Mouse (Mus musculus): Measurements from ENCODE around the gene Map4k4. TPM values are rescaled to one million over a fixed set of nuclear protein-coding genes. Genes with fewer than 3 reads are reported as not detected.

The Map4k4 gene
- polyA plus RNA-seq, 1 experiment from 2014 or later, result 32.7 TPM

GRCm38 (mm10) chr1:39954652-39955051, 53.9 kb downstream of the Map4k4 start:
- H3K4me1 ChIP-seq, result peaks cover 66% of the 10 kb centered on the region
- no peak overlapping the region for H3K4me3 ChIP-seq
- ATAC-seq (ENCODE audit: insufficient number of reproducible peaks, low FRiP score, low TSS enrichment, low read depth), result no peak
- no peaks in the 10 kb centered on the region for H3K9me3 ChIP-seq
- 79% methylated on average over 3 of the region's 3 CpGs for WGBS
- H3K27me3 ChIP-seq, result no peaks in the 10 kb centered on the region
- no peak overlapping the region for H3K4me2 ChIP-seq
- H3K27ac ChIP-seq, result no peak overlapping the region
- H3K36me3 ChIP-seq, result no peaks in the 10 kb centered on the region
- no peak overlapping the region for H3K9ac ChIP-seq

GRCm38 (mm10) chr1:39956712-39957111, 56.0 kb downstream of the Map4k4 start:
- no peak overlapping the region for H3K9ac ChIP-seq
- no peak overlapping the region for H3K4me3 ChIP-seq
- ATAC-seq (ENCODE audit: insufficient number of reproducible peaks, low FRiP score, low TSS enrichment, low read depth), result no peak
- H3K4me2 ChIP-seq, result no peak overlapping the region
- no peaks in the 10 kb centered on the region for H3K27me3 ChIP-seq
- H3K9me3 ChIP-seq, result no peaks in the 10 kb centered on the region
- WGBS, result 70% methylated on average over 5 of the region's 5 CpGs
- H3K36me3 ChIP-seq, result no peaks in the 10 kb centered on the region
- 0 out of 2 replicates have a peak overlapping the region, but pooled peaks have one; percentile 33 for H3K27ac ChIP-seq
- peaks cover 63% of the 10 kb centered on the region for H3K4me1 ChIP-seq

- Histone ChIP-seq H3K36me3 (no peaks in the 10 kb centered on the region; the same call in 1 of the 2 replicates), H3K9ac (no peak overlapping the region), H3K4me1 (peaks cover 63% of the 10 kb centered on the region), H3K27ac (peak overlapping the region; percentile 43), H3K4me3 (no peak overlapping the region), H3K4me2 (no peak overlapping the region), H3K9me3 (no peaks in the 10 kb centered on the region), H3K27me3 (no peaks in the 10 kb centered on the region)
- WGBS, result 63% methylated on average over 7 of the region's 7 CpGs
- ATAC-seq (ENCODE audit: insufficient number of reproducible peaks, low FRiP score, low TSS enrichment, low read depth), result no peak
These were observed 57.3 kb downstream of the Map4k4 start for GRCm38 (mm10) chr1:39957981-39958380.

GRCm38 (mm10) chr1:39960623-39961022, 59.9 kb downstream of the Map4k4 start:
- Histone ChIP-seq H3K9ac (no peak overlapping the region), H3K27ac (no peak overlapping the region), H3K36me3 (peaks cover 9% of the 10 kb centered on the region), H3K4me3 (no peak overlapping the region), H3K4me1 (peaks cover 74% of the 10 kb centered on the region), H3K27me3 (no peaks in the 10 kb centered on the region), H3K4me2 (no peak overlapping the region), H3K9me3 (no peaks in the 10 kb centered on the region)
- no peak for ATAC-seq (ENCODE audit: insufficient number of reproducible peaks, low FRiP score, low TSS enrichment, low read depth)
- 90% methylated on average over 1 of the region's 1 CpGs for WGBS

- Histone ChIP-seq H3K36me3 (peaks cover 9% of the 10 kb centered on the region), H3K4me2 (no peak overlapping the region), H3K27ac (no peak overlapping the region), H3K4me1 (peaks cover 74% of the 10 kb centered on the region), H3K4me3 (no peak overlapping the region), H3K9ac (no peak overlapping the region), H3K27me3 (no peaks in the 10 kb centered on the region), H3K9me3 (no peaks in the 10 kb centered on the region)
- 88% methylated on average over 6 of the region's 6 CpGs for WGBS
- no peak for ATAC-seq (ENCODE audit: insufficient number of reproducible peaks, low FRiP score, low TSS enrichment, low read depth)
These were observed 60.4 kb downstream of the Map4k4 start for GRCm38 (mm10) chr1:39961113-39961512.

- no peak overlapping the region for H3K9ac ChIP-seq
- 45% methylated on average over 4 of the region's 4 CpGs for WGBS
- no peaks in the 10 kb centered on the region for H3K27me3 ChIP-seq
- H3K9me3 ChIP-seq, result no peaks in the 10 kb centered on the region
- no peak overlapping the region for H3K4me2 ChIP-seq
- peaks cover 11% of the 10 kb centered on the region for H3K36me3 ChIP-seq
- peak overlapping the region; percentile 75 for H3K27ac ChIP-seq
- H3K4me3 ChIP-seq, result no peak overlapping the region
- ATAC-seq (ENCODE audit: insufficient number of reproducible peaks, low FRiP score, low TSS enrichment, low read depth), result peak; percentile 35; the same call in 1 of the 2 replicates
- peaks cover 65% of the 10 kb centered on the region for H3K4me1 ChIP-seq
These were observed 61.6 kb downstream of the Map4k4 start for GRCm38 (mm10) chr1:39962321-39962720.

GRCm38 (mm10) chr1:39962840-39963239, 62.1 kb downstream of the Map4k4 start:
- Histone ChIP-seq H3K9ac (no peak overlapping the region), H3K27ac (peak overlapping the region; percentile 75), H3K36me3 (peaks cover 11% of the 10 kb centered on the region), H3K9me3 (no peaks in the 10 kb centered on the region), H3K4me1 (peaks cover 60% of the 10 kb centered on the region), H3K4me2 (no peak overlapping the region), H3K27me3 (no peaks in the 10 kb centered on the region), H3K4me3 (no peak overlapping the region)
- ATAC-seq (ENCODE audit: insufficient number of reproducible peaks, low FRiP score, low TSS enrichment, low read depth), result peak; percentile 64; the same call in 1 of the 2 replicates
- WGBS, result 57% methylated on average over 8 of the region's 8 CpGs

- no peaks in the 10 kb centered on the region for H3K27me3 ChIP-seq
- H3K27ac ChIP-seq, result peak overlapping the region; percentile 75
- peaks cover 14% of the 10 kb centered on the region for H3K36me3 ChIP-seq
- H3K4me2 ChIP-seq, result no peak overlapping the region
- 57% methylated on average over 3 of the region's 3 CpGs for WGBS
- no peaks in the 10 kb centered on the region for H3K9me3 ChIP-seq
- ATAC-seq (ENCODE audit: insufficient number of reproducible peaks, low FRiP score, low TSS enrichment, low read depth), result no peak
- H3K4me3 ChIP-seq, result no peak overlapping the region
- H3K9ac ChIP-seq, result no peak overlapping the region
- peaks cover 52% of the 10 kb centered on the region for H3K4me1 ChIP-seq
These were observed 63.1 kb downstream of the Map4k4 start for GRCm38 (mm10) chr1:39963821-39964220.

- H3K36me3 ChIP-seq, result peaks cover 14% of the 10 kb centered on the region
- H3K9me3 ChIP-seq, result no peaks in the 10 kb centered on the region
- H3K9ac ChIP-seq, result no peak overlapping the region
- no peaks in the 10 kb centered on the region for H3K27me3 ChIP-seq
- no peak overlapping the region for H3K4me2 ChIP-seq
- ATAC-seq (ENCODE audit: insufficient number of reproducible peaks, low FRiP score, low TSS enrichment, low read depth), result no peak
- H3K4me3 ChIP-seq, result no peak overlapping the region
- H3K27ac ChIP-seq, result 0 out of 2 replicates have a peak overlapping the region, but pooled peaks have one; percentile 75
- H3K4me1 ChIP-seq, result peaks cover 50% of the 10 kb centered on the region
- 83% methylated on average over 2 of the region's 2 CpGs for WGBS
These were observed 63.7 kb downstream of the Map4k4 start for GRCm38 (mm10) chr1:39964427-39964826.

- no peak overlapping the region for H3K9ac ChIP-seq
- WGBS, result 63% methylated on average over 3 of the region's 3 CpGs
- no peaks in the 10 kb centered on the region for H3K27me3 ChIP-seq
- H3K27ac ChIP-seq, result no peak overlapping the region; the same call in 1 of the 2 replicates
- H3K4me1 ChIP-seq, result peaks cover 47% of the 10 kb centered on the region
- no peaks in the 10 kb centered on the region for H3K9me3 ChIP-seq
- ATAC-seq (ENCODE audit: insufficient number of reproducible peaks, low FRiP score, low TSS enrichment, low read depth), result no peak
- no peak overlapping the region for H3K4me2 ChIP-seq
- no peak overlapping the region for H3K4me3 ChIP-seq
- peaks cover 14% of the 10 kb centered on the region for H3K36me3 ChIP-seq
These were observed 64.7 kb downstream of the Map4k4 start for GRCm38 (mm10) chr1:39965461-39965860.

- Histone ChIP-seq H3K9ac (no peak overlapping the region), H3K4me3 (no peak overlapping the region), H3K27me3 (no peaks in the 10 kb centered on the region), H3K36me3 (peaks cover 10% of the 10 kb centered on the region), H3K27ac (peak overlapping the region; percentile 51; the same call in 1 of the 2 replicates), H3K4me1 (peaks cover 19% of the 10 kb centered on the region), H3K4me2 (no peak overlapping the region), H3K9me3 (no peaks in the 10 kb centered on the region)
- WGBS, result 49% methylated on average over 7 of the region's 7 CpGs
- ATAC-seq (ENCODE audit: insufficient number of reproducible peaks, low FRiP score, low TSS enrichment, low read depth), result no peak
These were observed 68.3 kb downstream of the Map4k4 start for GRCm38 (mm10) chr1:39968999-39969398.

GRCm38 (mm10) chr1:39969771-39970406, 69.2 kb downstream of the Map4k4 start:
- ATAC-seq (ENCODE audit: insufficient number of reproducible peaks, low FRiP score, low TSS enrichment, low read depth), result no peak
- WGBS, result 65% methylated on average over 2 of the region's 2 CpGs
- Histone ChIP-seq H3K4me3 (no peak overlapping the region), H3K4me2 (no peak overlapping the region), H3K36me3 (peaks cover 10% of the 10 kb centered on the region), H3K4me1 (peaks cover 17% of the 10 kb centered on the region; the same call in 1 of the 2 replicates), H3K9me3 (no peaks in the 10 kb centered on the region), H3K27me3 (no peaks in the 10 kb centered on the region), H3K9ac (no peak overlapping the region), H3K27ac (no peak overlapping the region)

Data from limb, embryonic 15.5 days (tissue).